Mouse (Mus musculus) heart, embryonic 10.5 days (tissue): ENCODE results near the gene Gm28035. TPM values are rescaled to one million over a fixed set of nuclear protein-coding genes. Genes with fewer than 3 reads are reported as not detected.

Source experiments
- DNase-seq: peaks from one replicate; pipeline ENCODE4 v3.0.0-alpha.2; 2017; ENCODE audit warnings: low spot score
- H3K27ac ChIP-seq: fragments of 300-500 bp; sonication (generic); 2 replicates; pipeline ENCODE4 v1.5.1; 2016; ENCODE audit warnings: mild to moderate bottlenecking
- H3K27me3 ChIP-seq: fragments of 300-500 bp; sonication (generic); 2 replicates; pipeline ENCODE4 v1.6.1; 2016; ENCODE audit warnings: mild to moderate bottlenecking; ENCODE audit not compliant: poor library complexity, insufficient read depth, severe bottlenecking
- H3K36me3 ChIP-seq: fragments of 300-500 bp; sonication (generic); 2 replicates; pipeline ENCODE4 v1.6.1; 2016; ENCODE audit warnings: mild to moderate bottlenecking, moderate library complexity
- H3K4me1 ChIP-seq: fragments of 300-500 bp; sonication (generic); 2 replicates; pipeline ENCODE4 v1.6.1; 2016; ENCODE audit warnings: mild to moderate bottlenecking
- H3K4me3 ChIP-seq: fragments of 300-500 bp; sonication (generic); 2 replicates; pipeline ENCODE4 v1.5.1; 2016; ENCODE audit warnings: mild to moderate bottlenecking, moderate library complexity
- H3K9me3 ChIP-seq: fragments of 300-500 bp; sonication (generic); 2 replicates; pipeline ENCODE4 v1.6.1; 2016; ENCODE audit warnings: mild to moderate bottlenecking, moderate library complexity
- WGBS: fragments of 180-500 bp; shearing (Covaris S2); methylation state at CpG from one replicate; pipeline ENCODE4 v1.1.7; 2016; 5-methylcytosine and 5-hydroxymethylcytosine counted together
- polyA plus RNA-seq: library from polyadenylated mRNA; unstranded; fragments of >200 nt; fragmentation: Nextera tagmentation; extraction: Ambion mirVana; gene quantifications from 2 replicates; pipeline ENCODE4 v1.2.1, GENCODE M21; 2016

Gm28035 gene
- polyA plus RNA-seq, 1 experiment from 2014 or later: 0.19 TPM

DNA sequence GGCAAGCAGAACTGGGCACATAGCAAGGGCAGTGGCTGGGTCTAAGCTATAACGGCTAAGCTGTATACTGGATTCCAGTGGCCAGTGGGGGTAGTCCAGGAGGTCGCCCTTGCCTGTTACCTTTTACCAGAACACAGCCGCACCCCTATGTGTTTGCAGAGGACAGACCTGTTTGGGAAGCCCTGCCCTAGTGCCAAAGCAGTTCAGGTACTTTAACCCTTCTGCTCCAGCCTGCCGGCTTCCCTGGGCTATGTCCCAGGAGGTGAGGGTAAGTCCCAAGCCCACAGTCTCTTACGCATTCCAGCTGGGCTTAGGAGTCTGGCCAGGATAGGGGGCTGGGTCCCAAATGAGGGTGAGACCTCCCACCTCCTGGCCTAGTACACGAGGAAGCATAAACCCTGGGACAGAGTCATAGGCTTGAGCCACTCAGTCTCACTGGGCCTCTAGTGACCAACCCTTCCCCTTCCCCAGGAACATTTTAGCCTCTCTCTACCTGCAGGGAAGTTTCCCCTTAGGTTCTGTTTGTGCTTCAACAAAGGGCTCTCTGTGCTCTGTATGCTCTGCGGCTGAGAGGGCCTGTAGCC, 4.3 kb downstream of the Gm28035 start:
- peaks cover 29% of the 10 kb centered on the region for H3K4me1 ChIP-seq
- no peak for DNase-seq
- WGBS: 74% methylated on average over 7 of the region's 7 CpGs
- no peaks in the 10 kb centered on the region for H3K9me3 ChIP-seq
- no peak overlapping the region for H3K27ac ChIP-seq
- no peak overlapping the region for H3K4me3 ChIP-seq
- H3K36me3 ChIP-seq: peaks cover 80% of the 10 kb centered on the region
- no peaks in the 10 kb centered on the region for H3K27me3 ChIP-seq

DNA sequence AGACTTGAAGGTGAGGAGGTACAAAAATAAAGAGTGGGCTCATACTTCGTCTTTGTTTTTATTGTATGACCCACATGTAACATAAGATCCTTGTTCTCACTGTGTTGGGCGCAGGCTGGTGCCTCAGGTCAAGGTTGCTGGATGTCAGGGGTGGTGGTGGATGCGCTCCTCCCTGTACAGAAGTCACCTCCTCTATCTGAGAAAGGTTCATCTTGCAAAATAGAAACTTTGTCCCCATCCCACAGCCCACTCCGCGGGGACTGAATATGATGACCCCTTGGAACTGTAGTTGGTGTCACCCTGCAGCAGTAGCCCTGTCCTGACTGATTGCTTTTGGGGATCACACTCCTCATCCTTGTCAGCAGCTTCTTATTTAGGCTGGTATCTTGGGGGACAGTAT, 6.7 kb downstream of the Gm28035 start:
- peaks cover 21% of the 10 kb centered on the region for H3K4me1 ChIP-seq
- H3K9me3 ChIP-seq: no peaks in the 10 kb centered on the region
- H3K27me3 ChIP-seq: no peaks in the 10 kb centered on the region
- H3K36me3 ChIP-seq: peaks cover 77% of the 10 kb centered on the region
- DNase-seq: no peak
- no peak overlapping the region for H3K4me3 ChIP-seq
- H3K27ac ChIP-seq: no peak overlapping the region
- 91% methylated on average over 5 of the region's 5 CpGs for WGBS

DNA sequence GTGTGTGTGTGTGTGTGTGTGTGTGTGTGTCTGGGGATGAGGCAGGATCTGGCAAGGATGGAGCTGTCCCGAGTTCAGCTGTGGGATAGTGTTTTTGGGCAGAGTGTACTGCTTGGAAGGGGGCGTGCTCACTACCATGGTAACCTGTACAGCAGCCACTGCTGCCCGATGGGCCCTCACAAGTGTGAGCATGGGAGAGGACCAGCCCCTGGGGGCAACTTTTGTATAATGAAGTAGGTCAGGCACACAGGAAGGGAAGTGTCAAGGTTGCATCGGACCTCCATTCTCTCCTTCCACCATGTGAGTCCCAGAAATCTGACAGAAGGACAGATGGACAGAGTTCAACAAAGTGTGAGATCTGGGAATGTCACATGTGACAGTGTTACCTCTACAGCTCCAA, 7.3 kb downstream of the Gm28035 start:
- 82% methylated on average over 4 of the region's 4 CpGs for WGBS
- H3K27me3 ChIP-seq: no peaks in the 10 kb centered on the region
- H3K36me3 ChIP-seq: peaks cover 77% of the 10 kb centered on the region
- no peak overlapping the region for H3K4me3 ChIP-seq
- H3K27ac ChIP-seq: no peak overlapping the region
- no peaks in the 10 kb centered on the region for H3K9me3 ChIP-seq
- peaks cover 23% of the 10 kb centered on the region for H3K4me1 ChIP-seq
- no peak for DNase-seq

DNA sequence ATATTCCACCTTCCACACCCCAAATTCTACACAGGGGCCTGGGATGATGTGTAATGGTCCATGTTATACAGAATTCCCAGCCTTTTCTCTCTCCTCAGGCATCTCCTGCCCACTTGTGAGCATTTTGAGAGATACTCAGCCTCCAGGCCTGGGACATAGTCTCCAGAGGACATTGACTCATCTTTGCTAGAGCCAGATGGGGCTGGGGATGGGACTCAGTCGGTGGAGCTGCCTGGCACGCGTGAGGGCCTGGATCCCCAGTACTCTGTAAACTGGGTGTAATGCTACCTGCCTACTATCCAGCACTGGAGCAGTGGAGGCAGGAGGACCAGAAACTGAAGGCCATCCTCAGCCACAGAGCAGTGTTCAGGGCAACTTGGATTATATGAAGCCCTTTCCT, 8.8 kb downstream of the Gm28035 start:
- 98% methylated on average over 3 of the region's 3 CpGs for WGBS
- H3K27me3 ChIP-seq: no peaks in the 10 kb centered on the region
- no peaks in the 10 kb centered on the region for H3K9me3 ChIP-seq
- H3K4me3 ChIP-seq: no peak overlapping the region
- no peak overlapping the region for H3K27ac ChIP-seq
- no peak for DNase-seq
- H3K4me1 ChIP-seq: peaks cover 23% of the 10 kb centered on the region
- peaks cover 73% of the 10 kb centered on the region for H3K36me3 ChIP-seq

DNA sequence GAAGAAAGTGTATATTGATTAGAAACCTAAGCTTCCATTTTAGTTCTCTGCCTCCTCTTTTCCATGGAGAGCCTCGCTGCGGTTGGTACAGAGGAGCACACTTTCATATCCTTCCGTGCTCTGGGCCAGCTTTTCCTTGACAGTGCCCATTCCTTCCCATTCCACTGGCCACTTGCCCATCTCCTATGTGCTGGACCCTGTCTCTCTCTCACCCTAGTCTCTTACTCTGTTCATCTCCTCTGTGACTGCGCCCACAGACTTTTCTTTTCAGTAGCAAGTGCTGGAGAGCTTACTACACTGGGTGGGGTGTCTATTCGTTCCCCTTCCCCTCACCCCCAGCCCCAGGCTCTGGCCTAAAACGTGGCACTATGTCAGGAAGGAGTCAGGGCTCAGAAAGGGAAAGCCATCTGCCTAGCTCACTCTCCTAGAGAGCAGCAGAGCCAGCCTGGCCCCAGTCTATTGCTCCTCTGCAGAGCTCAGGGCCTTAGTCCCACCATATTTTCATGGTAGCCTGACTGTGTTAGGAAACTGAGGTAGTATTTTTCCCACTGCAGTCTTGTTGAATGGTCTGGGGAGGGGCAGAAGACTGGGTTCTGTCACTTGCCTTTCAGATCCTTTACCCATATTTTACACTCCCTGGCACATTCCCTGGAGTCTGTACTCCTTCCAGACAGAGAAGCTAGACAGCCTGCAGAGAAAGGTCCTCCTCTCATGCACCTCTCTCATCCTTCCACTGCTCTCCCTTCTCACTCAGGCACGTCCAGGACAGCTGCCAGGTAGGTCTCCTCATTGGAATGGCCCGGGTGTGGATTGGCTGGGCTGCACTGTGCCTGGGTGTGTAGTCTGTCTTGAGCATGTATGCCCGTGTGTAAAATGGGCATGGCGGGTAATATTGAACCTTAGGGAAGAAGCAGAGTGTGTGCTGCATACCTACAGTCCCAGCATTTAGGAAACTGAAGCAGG, 10.1 kb downstream of the Gm28035 start:
- H3K9me3 ChIP-seq: no peaks in the 10 kb centered on the region
- no peak overlapping the region for H3K27ac ChIP-seq
- H3K36me3 ChIP-seq: peaks cover 71% of the 10 kb centered on the region
- no peak overlapping the region for H3K4me3 ChIP-seq
- WGBS: 87% methylated on average over 10 of the region's 10 CpGs
- no peaks in the 10 kb centered on the region for H3K27me3 ChIP-seq
- peaks cover 23% of the 10 kb centered on the region for H3K4me1 ChIP-seq
- DNase-seq: no peak

DNA sequence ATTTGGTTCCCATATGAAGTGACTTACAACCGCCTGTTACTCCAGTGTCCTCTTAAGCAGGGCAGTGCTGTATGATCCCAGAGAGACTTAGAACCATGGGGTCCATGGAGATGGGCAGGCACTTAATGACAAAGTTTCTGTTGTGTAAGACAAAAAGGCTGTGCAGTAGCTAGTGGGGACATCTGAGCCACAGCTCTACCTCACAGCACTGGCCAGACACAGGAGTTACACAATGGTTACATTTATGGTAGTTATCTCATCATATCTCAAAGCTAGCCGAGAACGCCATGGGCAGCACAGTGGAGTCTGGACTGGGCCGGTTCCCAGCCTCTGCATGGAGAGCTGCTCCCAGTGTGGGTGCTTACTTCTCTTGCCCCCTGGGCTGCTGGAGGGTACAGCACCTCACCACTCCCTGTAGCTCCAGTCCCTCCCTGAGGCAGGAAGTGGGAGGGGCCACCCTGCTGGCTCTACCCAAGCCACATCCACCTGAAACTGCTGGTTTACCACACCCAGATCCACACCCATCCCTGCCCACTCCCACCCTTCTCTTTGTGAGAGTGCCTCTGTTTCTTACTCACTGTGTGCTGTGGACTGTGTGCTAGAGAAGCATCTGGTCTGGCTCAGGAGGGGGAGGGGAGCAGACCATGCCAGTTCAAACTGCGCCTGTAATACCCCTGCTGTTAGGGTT, 11.2 kb downstream of the Gm28035 start:
- Histone ChIP-seq H3K27ac (peak overlapping the region; percentile 62; the same call in 1 of the 2 replicates), H3K27me3 (no peaks in the 10 kb centered on the region), H3K9me3 (no peaks in the 10 kb centered on the region), H3K4me3 (no peak overlapping the region), H3K36me3 (peaks cover 80% of the 10 kb centered on the region), H3K4me1 (peaks cover 23% of the 10 kb centered on the region)
- no peak for DNase-seq
- 65% methylated on average over 5 of the region's 5 CpGs for WGBS

DNA sequence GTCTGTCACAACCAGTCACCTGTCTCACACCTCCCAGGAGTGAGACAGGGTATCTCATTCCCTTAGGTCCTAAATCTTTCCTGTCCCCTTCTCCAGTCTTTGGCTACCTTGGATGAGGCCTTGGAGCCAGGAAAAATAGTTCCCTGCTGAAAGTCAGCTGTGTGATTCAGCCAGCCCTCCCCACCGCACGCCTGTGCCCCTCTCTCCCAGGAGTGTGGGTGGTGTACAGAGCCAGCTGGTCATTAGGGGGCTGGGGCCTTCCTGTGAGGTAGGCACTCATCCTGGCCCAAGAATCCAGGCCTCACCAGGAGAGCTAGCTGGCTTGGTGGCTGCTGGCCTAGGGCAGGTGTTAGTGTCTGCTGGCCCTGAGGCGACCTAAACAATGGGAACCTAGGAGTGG, 12.2 kb downstream of the Gm28035 start:
- Histone ChIP-seq H3K36me3 (peaks cover 85% of the 10 kb centered on the region), H3K27ac (no peak overlapping the region)
- WGBS: 85% methylated on average over 3 of the region's 3 CpGs

DNA sequence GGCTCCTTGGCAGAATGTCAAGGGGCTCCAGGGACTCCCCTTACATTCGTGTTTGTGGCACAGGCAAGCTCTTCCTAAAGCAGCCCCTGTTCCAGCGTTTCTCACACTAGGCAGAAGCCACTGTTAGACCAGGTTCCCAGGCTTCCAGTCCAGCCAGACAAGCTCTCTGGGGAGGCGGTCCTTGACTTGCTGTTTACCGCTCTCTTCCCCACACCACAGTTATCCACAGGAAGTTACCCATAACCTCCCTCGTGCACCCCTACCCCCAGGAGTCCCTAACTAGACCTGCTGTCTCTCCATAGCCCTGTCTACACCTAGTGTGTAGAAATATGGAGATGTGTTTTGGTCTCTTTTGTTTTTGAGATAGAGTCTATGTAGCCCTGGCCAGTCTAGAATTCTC, 13.4 kb downstream of the Gm28035 start:
- no peak for DNase-seq
- WGBS: 68% methylated on average over 5 of the region's 5 CpGs
- Histone ChIP-seq H3K4me3 (no peak overlapping the region), H3K9me3 (no peaks in the 10 kb centered on the region), H3K36me3 (peaks cover 85% of the 10 kb centered on the region), H3K27ac (no peak overlapping the region), H3K27me3 (no peaks in the 10 kb centered on the region), H3K4me1 (peaks cover 34% of the 10 kb centered on the region)

More for the DNA sequence above, 12.2 kb downstream of the Gm28035 start:
- Histone ChIP-seq H3K27me3 (no peaks in the 10 kb centered on the region), H3K4me1 (peaks cover 23% of the 10 kb centered on the region), H3K4me3 (no peak overlapping the region), H3K9me3 (no peaks in the 10 kb centered on the region)
- DNase-seq: no peak

DNA sequence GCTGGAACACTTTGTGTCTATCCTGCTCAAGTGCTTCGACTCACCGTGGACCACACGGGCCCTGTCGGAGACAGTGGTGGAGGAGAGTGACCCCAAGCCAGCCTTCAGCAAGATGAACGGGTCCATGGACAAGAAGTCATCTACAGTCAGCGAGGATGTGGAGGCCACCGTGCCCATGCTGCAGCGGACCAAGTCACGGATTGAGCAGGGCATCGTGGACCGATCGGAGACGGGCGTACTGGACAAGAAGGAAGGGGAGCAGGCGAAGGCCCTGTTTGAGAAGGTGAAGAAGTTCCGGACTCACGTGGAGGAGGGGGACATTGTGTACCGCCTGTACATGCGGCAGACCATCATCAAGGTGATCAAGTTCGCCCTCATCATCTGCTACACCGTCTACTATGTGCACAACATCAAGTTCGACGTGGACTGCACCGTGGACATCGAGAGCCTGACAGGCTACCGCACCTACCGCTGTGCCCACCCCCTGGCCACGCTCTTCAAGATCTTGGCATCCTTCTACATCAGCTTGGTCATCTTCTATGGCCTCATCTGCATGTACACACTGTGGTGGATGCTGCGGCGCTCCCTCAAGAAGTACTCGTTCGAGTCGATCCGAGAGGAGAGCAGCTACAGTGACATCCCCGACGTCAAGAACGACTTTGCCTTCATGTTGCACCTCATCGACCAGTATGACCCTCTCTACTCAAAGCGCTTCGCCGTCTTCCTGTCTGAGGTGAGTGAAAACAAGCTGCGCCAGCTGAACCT, 15.4 kb downstream of the Gm28035 start:
- WGBS: 94% methylated on average over 42 of the region's 42 CpGs
- Histone ChIP-seq H3K27ac (no peak overlapping the region), H3K9me3 (no peaks in the 10 kb centered on the region), H3K4me1 (peaks cover 46% of the 10 kb centered on the region), H3K27me3 (no peaks in the 10 kb centered on the region), H3K36me3 (peaks cover 85% of the 10 kb centered on the region), H3K4me3 (no peak overlapping the region)
- no peak for DNase-seq

DNA sequence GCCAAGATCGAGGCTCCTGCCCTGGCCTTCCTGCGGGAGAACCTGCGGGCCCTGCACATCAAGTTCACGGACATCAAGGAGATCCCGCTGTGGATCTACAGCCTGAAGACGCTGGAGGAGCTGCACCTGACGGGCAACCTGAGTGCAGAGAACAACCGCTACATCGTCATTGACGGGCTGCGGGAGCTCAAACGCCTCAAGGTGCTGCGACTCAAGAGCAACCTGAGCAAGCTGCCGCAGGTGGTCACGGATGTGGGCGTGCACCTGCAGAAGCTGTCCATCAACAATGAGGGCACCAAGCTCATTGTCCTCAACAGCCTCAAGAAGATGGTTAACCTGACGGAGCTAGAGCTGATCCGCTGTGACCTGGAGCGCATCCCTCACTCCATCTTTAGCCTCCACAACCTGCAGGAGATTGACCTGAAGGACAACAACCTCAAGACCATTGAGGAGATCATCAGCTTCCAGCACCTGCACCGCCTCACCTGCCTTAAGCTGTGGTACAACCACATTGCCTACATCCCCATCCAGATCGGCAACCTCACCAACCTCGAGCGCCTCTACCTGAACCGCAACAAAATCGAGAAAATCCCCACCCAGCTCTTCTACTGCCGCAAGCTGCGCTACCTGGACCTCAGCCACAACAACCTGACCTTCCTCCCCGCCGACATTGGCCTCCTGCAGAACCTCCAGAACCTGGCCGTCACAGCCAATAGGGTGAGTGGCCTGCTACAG, 16.4 kb downstream of the Gm28035 start:
- peaks cover 88% of the 10 kb centered on the region for H3K36me3 ChIP-seq
- no peak for DNase-seq

DNA sequence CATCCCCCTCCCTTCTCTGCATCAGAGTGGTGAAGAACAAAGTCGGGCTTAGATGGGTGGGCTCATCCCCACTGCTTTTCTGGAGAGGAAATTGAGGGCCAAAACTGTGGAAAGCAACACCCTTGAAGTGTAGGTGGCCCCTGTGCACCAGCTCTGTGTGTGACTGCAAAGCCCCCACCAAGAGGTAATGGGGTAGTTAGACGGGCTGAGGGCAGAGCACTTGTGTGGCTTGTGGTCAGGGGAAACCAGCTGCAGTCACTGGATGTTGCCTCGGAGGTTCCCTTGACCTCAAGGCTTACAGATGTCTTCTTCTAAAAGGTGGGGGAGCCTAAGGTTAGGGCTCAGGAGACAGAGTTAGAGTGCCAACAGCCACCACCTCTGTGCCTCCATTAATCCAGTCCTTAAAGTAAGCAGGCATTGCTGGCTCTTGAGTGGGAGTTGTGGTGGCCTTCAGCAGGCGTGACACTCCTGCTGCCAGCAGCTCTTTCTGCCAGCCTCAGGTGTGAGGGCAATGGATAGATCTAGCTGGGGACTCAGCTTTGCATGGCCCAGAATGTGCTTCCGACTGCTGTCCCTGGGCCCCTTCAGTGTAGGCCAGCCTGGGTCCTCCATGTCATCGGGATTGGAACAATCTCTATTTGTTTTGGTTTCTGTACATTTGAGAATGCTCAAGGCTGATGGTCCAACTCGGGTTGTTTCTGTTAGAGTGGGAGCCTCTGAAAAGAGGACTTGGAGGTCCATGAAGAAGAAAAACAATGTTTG, 17.5 kb downstream of the Gm28035 start:
- peaks cover 88% of the 10 kb centered on the region for H3K36me3 ChIP-seq
- DNase-seq: no peak

More for the DNA sequence above, 16.4 kb downstream of the Gm28035 start:
- no peaks in the 10 kb centered on the region for H3K27me3 ChIP-seq
- H3K4me3 ChIP-seq: no peak overlapping the region
- H3K27ac ChIP-seq: no peak overlapping the region
- no peaks in the 10 kb centered on the region for H3K9me3 ChIP-seq
- 95% methylated on average over 30 of the region's 30 CpGs for WGBS
- H3K4me1 ChIP-seq: peaks cover 40% of the 10 kb centered on the region

More for the DNA sequence above, 17.5 kb downstream of the Gm28035 start:
- 88% methylated on average over 7 of the region's 7 CpGs for WGBS
- no peaks in the 10 kb centered on the region for H3K27me3 ChIP-seq
- H3K27ac ChIP-seq: peak overlapping the region; percentile 42
- H3K4me1 ChIP-seq: peaks cover 30% of the 10 kb centered on the region
- H3K4me3 ChIP-seq: no peak overlapping the region
- no peaks in the 10 kb centered on the region for H3K9me3 ChIP-seq
